Mouse (Mus musculus): Measurements from ENCODE around the gene Pla2g6. TPM values are rescaled to one million over a fixed set of nuclear protein-coding genes. Genes with fewer than 3 reads are reported as not detected.

Gene Pla2g6
- polyA plus RNA-seq (2015; fragmentation: Nextera tagmentation; extraction: Ambion mirVana), result 9.9 and 13.5 TPM in 2 replicates

- Histone ChIP-seq H3K36me3 (no peaks in the 10 kb centered on the region), H3K9ac (peak within 1 kb of the TSS; percentile 72), H3K9me3 (replicated peaks) (no peaks in the 10 kb centered on the region), H3K27ac (peak within 1 kb of the TSS; percentile 91), H3K4me2 (peak within 1 kb of the TSS; percentile 86), H3K4me1 (replicated peaks) (peaks cover 39% of the 10 kb centered on the region), H3K27me3 (no peaks in the 10 kb centered on the region), H3K4me3 (peak within 1 kb of the TSS; percentile 68)
- WGBS, result 3% methylated on average over 46 of the region's 46 CpGs
- ATAC-seq (replicated peaks; ENCODE audit: insufficient number of reproducible peaks, insufficient read depth, low FRiP score, low read depth), result peak; percentile 94
Measured at GRCm38 (mm10) chr15:79328058-79328938, at the start of gene Pla2g6. TSS of gene Pla2g6 (minus strand) at chr15:79328390.

- peaks cover 49% of the 10 kb centered on the region for H3K4me1 ChIP-seq (replicated peaks)
- peak overlapping the region; percentile 50; the same call in 1 of the 2 replicates for H3K27ac ChIP-seq
Measured at GRCm38 (mm10) chr15:79377681-79378080, 49.5 kb upstream of the Pla2g6 start.

GRCm38 (mm10) chr15:79374760-79375159 is 46.6 kb upstream of the Pla2g6 start:
- H3K27me3 ChIP-seq, result no peaks in the 10 kb centered on the region
- no peak overlapping the region for H3K4me3 ChIP-seq
- 60% methylated on average over 3 of the region's 3 CpGs for WGBS
- H3K9me3 ChIP-seq (replicated peaks), result no peaks in the 10 kb centered on the region
- H3K4me1 ChIP-seq (replicated peaks), result peaks cover 29% of the 10 kb centered on the region
- no peak overlapping the region for H3K9ac ChIP-seq
- no peak for ATAC-seq (replicated peaks; ENCODE audit: insufficient number of reproducible peaks, insufficient read depth, low FRiP score, low read depth)
- no peak overlapping the region for H3K4me2 ChIP-seq
- peaks cover 48% of the 10 kb centered on the region for H3K36me3 ChIP-seq
- no peak overlapping the region for H3K27ac ChIP-seq

More at GRCm38 (mm10) chr15:79377681-79378080, 49.5 kb upstream of the Pla2g6 start:
- peak; percentile 54; the same call in 1 of the 2 replicates for ATAC-seq (replicated peaks; ENCODE audit: insufficient number of reproducible peaks, insufficient read depth, low FRiP score, low read depth)
- no peaks in the 10 kb centered on the region for H3K9me3 ChIP-seq (replicated peaks)
- H3K4me2 ChIP-seq, result no peak overlapping the region
- no peak overlapping the region for H3K4me3 ChIP-seq
- H3K36me3 ChIP-seq, result peaks cover 46% of the 10 kb centered on the region
- no peak overlapping the region for H3K9ac ChIP-seq
- 60% methylated on average over 6 of the region's 6 CpGs for WGBS
- no peaks in the 10 kb centered on the region for H3K27me3 ChIP-seq

GRCm38 (mm10) chr15:79370281-79370843 is 42.2 kb upstream of the Pla2g6 start:
- 72% methylated on average over 7 of the region's 7 CpGs for WGBS
- no peak overlapping the region for H3K27ac ChIP-seq
- no peak overlapping the region for H3K4me2 ChIP-seq
- no peak overlapping the region for H3K4me3 ChIP-seq
- no peaks in the 10 kb centered on the region for H3K9me3 ChIP-seq (replicated peaks)
- H3K9ac ChIP-seq, result no peak overlapping the region; the same call in 1 of the 2 replicates
- ATAC-seq (replicated peaks; ENCODE audit: insufficient number of reproducible peaks, insufficient read depth, low FRiP score, low read depth), result no peak
- peaks cover 54% of the 10 kb centered on the region for H3K36me3 ChIP-seq
- peaks cover 27% of the 10 kb centered on the region for H3K4me1 ChIP-seq (replicated peaks)
- H3K27me3 ChIP-seq, result no peaks in the 10 kb centered on the region

GRCm38 (mm10) chr15:79369452-79370280 is 41.5 kb upstream of the Pla2g6 start:
- no peak overlapping the region; the same call in 1 of the 2 replicates for H3K9ac ChIP-seq
- WGBS, result 71% methylated on average over 15 of the region's 15 CpGs
- no peak overlapping the region for H3K4me3 ChIP-seq
- H3K27ac ChIP-seq, result peak overlapping the region; percentile 80; the same call in 1 of the 2 replicates
- peaks cover 27% of the 10 kb centered on the region for H3K4me1 ChIP-seq (replicated peaks)
- H3K36me3 ChIP-seq, result peaks cover 59% of the 10 kb centered on the region
- H3K4me2 ChIP-seq, result no peak overlapping the region
- H3K9me3 ChIP-seq (replicated peaks), result no peaks in the 10 kb centered on the region
- no peak for ATAC-seq (replicated peaks; ENCODE audit: insufficient number of reproducible peaks, insufficient read depth, low FRiP score, low read depth)
- H3K27me3 ChIP-seq, result no peaks in the 10 kb centered on the region

- no peak overlapping the region for H3K9ac ChIP-seq
- WGBS, result 67% methylated on average over 8 of the region's 8 CpGs
- H3K4me2 ChIP-seq, result no peak overlapping the region
- H3K4me3 ChIP-seq, result no peak overlapping the region
- peak overlapping the region; percentile 80 for H3K27ac ChIP-seq
- no peaks in the 10 kb centered on the region for H3K9me3 ChIP-seq (replicated peaks)
- peaks cover 59% of the 10 kb centered on the region for H3K36me3 ChIP-seq
- ATAC-seq (replicated peaks; ENCODE audit: insufficient number of reproducible peaks, insufficient read depth, low FRiP score, low read depth), result no peak
- peaks cover 27% of the 10 kb centered on the region for H3K4me1 ChIP-seq (replicated peaks)
- H3K27me3 ChIP-seq, result no peaks in the 10 kb centered on the region
Measured at GRCm38 (mm10) chr15:79368861-79369440, 40.8 kb upstream of the Pla2g6 start.

- H3K36me3 ChIP-seq, result peaks cover 58% of the 10 kb centered on the region
- no peak overlapping the region for H3K4me2 ChIP-seq
- no peaks in the 10 kb centered on the region for H3K27me3 ChIP-seq
- no peak overlapping the region for H3K9ac ChIP-seq
- H3K4me1 ChIP-seq (replicated peaks), result peaks cover 29% of the 10 kb centered on the region
- 40% methylated on average over 14 of the region's 14 CpGs for WGBS
- ATAC-seq (replicated peaks; ENCODE audit: insufficient number of reproducible peaks, insufficient read depth, low FRiP score, low read depth), result peak; percentile 56
- H3K27ac ChIP-seq, result peak overlapping the region; percentile 80
- H3K9me3 ChIP-seq (replicated peaks), result no peaks in the 10 kb centered on the region
- H3K4me3 ChIP-seq, result no peak overlapping the region
Measured at GRCm38 (mm10) chr15:79368313-79368811, 40.2 kb upstream of the Pla2g6 start.

- no peak for ATAC-seq (replicated peaks; ENCODE audit: insufficient number of reproducible peaks, insufficient read depth, low FRiP score, low read depth)
- Histone ChIP-seq H3K27ac (no peak overlapping the region), H3K9ac (no peak overlapping the region), H3K27me3 (no peaks in the 10 kb centered on the region), H3K9me3 (replicated peaks) (no peaks in the 10 kb centered on the region), H3K4me2 (no peak overlapping the region), H3K4me1 (replicated peaks) (peaks cover 38% of the 10 kb centered on the region), H3K36me3 (peaks cover 69% of the 10 kb centered on the region), H3K4me3 (no peak overlapping the region)
- WGBS, result 85% methylated on average over 5 of the region's 5 CpGs
Measured at GRCm38 (mm10) chr15:79366402-79366801, 38.2 kb upstream of the Pla2g6 start.

- no peak for ATAC-seq (replicated peaks; ENCODE audit: insufficient number of reproducible peaks, insufficient read depth, low FRiP score, low read depth)
- Histone ChIP-seq H3K9me3 (replicated peaks) (no peaks in the 10 kb centered on the region), H3K27me3 (no peaks in the 10 kb centered on the region), H3K9ac (no peak overlapping the region), H3K4me3 (no peak overlapping the region), H3K27ac (no peak overlapping the region), H3K4me1 (replicated peaks) (peaks cover 47% of the 10 kb centered on the region), H3K36me3 (peaks cover 73% of the 10 kb centered on the region), H3K4me2 (no peak overlapping the region)
- 97% methylated on average over 12 of the region's 12 CpGs for WGBS
Measured at GRCm38 (mm10) chr15:79365068-79365467, 36.9 kb upstream of the Pla2g6 start.

GRCm38 (mm10) chr15:79364120-79364519 is 35.9 kb upstream of the Pla2g6 start:
- WGBS, result 52% methylated on average over 6 of the region's 6 CpGs
- no peak overlapping the region for H3K4me3 ChIP-seq
- no peak overlapping the region for H3K4me2 ChIP-seq
- no peaks in the 10 kb centered on the region for H3K27me3 ChIP-seq
- H3K27ac ChIP-seq, result no peak overlapping the region; the same call in 1 of the 2 replicates
- ATAC-seq (replicated peaks; ENCODE audit: insufficient number of reproducible peaks, insufficient read depth, low FRiP score, low read depth), result no peak
- no peaks in the 10 kb centered on the region for H3K9me3 ChIP-seq (replicated peaks)
- peaks cover 46% of the 10 kb centered on the region for H3K4me1 ChIP-seq (replicated peaks)
- no peak overlapping the region for H3K9ac ChIP-seq
- H3K36me3 ChIP-seq, result peaks cover 71% of the 10 kb centered on the region

Data from heart, embryonic 15.5 days (tissue).